Mouse (Mus musculus) midbrain, postnatal 0 days (tissue): Measurements from ENCODE around the gene Prnp. TPM values are rescaled to one million over a fixed set of nuclear protein-coding genes. Genes with fewer than 3 reads are reported as not detected.

Experiments used
- ATAC-seq: fragments of 200-750 bp; cut with Nextera tagmentation; 2 replicates; pipeline ENCODE4 v1.8.0; 2017; ENCODE audit warnings: moderate number of reproducible peaks, mild to moderate bottlenecking, moderate TSS enrichment, moderate library complexity; ENCODE audit not compliant: low FRiP score
- DNase-seq: peaks from one replicate; pipeline ENCODE4 v3.0.0-alpha.2; 2015; ENCODE audit warnings: low spot score
- H3K27ac ChIP-seq: fragments of 300-500 bp; sonication (generic); 2 replicates; pipeline ENCODE4 v1.5.1; 2014; ENCODE audit warnings: low read depth, mild to moderate bottlenecking, low read length, mixed read lengths
- H3K27me3 ChIP-seq: fragments of 300-500 bp; sonication (generic); 2 replicates; pipeline ENCODE4 v1.6.1; 2014; ENCODE audit warnings: low read length, control low read depth, mixed read lengths; ENCODE audit not compliant: insufficient read depth
- H3K36me3 ChIP-seq: fragments of 300-500 bp; sonication (generic); 2 replicates; pipeline ENCODE4 v1.6.1; 2014; ENCODE audit warnings: low read length, control low read depth, mixed read lengths; ENCODE audit not compliant: insufficient read depth
- H3K4me1 ChIP-seq: fragments of 300-500 bp; sonication (generic); 2 replicates; pipeline ENCODE4 v1.6.1; 2014; ENCODE audit warnings: mild to moderate bottlenecking, control low read depth, antibody characterized with exemption, low read length, mixed read lengths; ENCODE audit not compliant: insufficient read depth
- H3K4me2 ChIP-seq: fragments of 300-500 bp; sonication (generic); 2 replicates; pipeline ENCODE4 v1.6.1; 2014; ENCODE audit warnings: low read depth, mild to moderate bottlenecking, low read length, mixed read lengths; ENCODE audit not compliant: poor library complexity, severe bottlenecking
- H3K4me3 ChIP-seq: fragments of 300-500 bp; sonication (generic); 2 replicates; pipeline ENCODE4 v1.5.1; 2014; ENCODE audit warnings: low read depth, mild to moderate bottlenecking, low read length, moderate library complexity
- H3K9ac ChIP-seq: fragments of 300-500 bp; sonication (generic); replicated peaks from 2 replicates; pipeline ENCODE4 v1.6.1; 2014; ENCODE audit warnings: mild to moderate bottlenecking, low read length, moderate library complexity, mixed read lengths; ENCODE audit not compliant: poor library complexity, severe bottlenecking
- H3K9me3 ChIP-seq: fragments of 300-500 bp; sonication (generic); 2 replicates; pipeline ENCODE4 v1.6.1; 2016; ENCODE audit warnings: low read length, control low read depth
- CTCF ChIP-seq: IDR thresholded peaks from 2 replicates; pipeline ENCODE4 v1.5.1; 2016; ENCODE audit warnings: antibody characterized with exemption, mild to moderate bottlenecking
- WGBS: fragments of 180-500 bp; shearing (Covaris S2); extraction: QIAGEN DNeasy Blood & Tissue Kit; methylation state at CpG from one replicate; pipeline ENCODE4 v1.1.7; 2014; 5-methylcytosine and 5-hydroxymethylcytosine counted together
- polyA plus RNA-seq: library from polyadenylated mRNA; unstranded; fragments of >200 nt; fragmentation: Nextera tagmentation; extraction: Ambion mirVana; gene quantifications from 2 replicates; pipeline ENCODE4 v1.2.1, GENCODE M21; 2015
- total RNA-seq: library from RNA; depleted of rRNA; stranded (reverse); fragments of >200 nt; gene quantifications from 2 replicates; pipeline ENCODE4 v1.2.3, GENCODE M21; 2014

Gene Prnp
- total and polyA plus RNA-seq, 2 experiments from 2014 or later: 255 to 306 TPM

DNA sequence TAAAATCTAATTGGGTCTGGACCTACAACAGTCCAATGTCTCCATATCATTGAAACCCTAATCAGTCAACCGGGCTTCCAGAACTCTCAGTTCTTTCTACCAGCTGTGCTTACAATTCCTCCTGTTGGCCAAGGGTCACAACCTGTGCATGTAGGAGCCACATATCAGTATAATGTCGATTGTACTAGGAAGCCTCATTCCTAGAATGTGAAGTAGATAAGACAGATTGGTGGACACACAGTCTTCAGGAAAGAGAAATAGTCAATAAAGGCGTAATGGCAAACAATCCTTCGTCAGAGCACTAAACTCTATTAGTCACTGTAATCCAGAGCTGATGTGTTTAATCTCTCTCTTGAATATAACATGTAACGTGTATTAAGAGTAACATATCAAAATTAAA, 40.7 kb upstream of the Prnp start:
- Histone ChIP-seq H3K4me1 (no peaks in the 10 kb centered on the region), H3K9me3 (no peaks in the 10 kb centered on the region), H3K9ac (no peak overlapping the region), H3K27ac (no peak overlapping the region), H3K27me3 (no peaks in the 10 kb centered on the region), H3K4me3 (no peak overlapping the region), H3K4me2 (no peak overlapping the region), H3K36me3 (no peaks in the 10 kb centered on the region)
- 91% methylated on average over 5 of the region's 5 CpGs for WGBS
- DNase-seq (no peak), ATAC-seq (no peak)
- TF ChIP-seq CTCF: no peak

DNA sequence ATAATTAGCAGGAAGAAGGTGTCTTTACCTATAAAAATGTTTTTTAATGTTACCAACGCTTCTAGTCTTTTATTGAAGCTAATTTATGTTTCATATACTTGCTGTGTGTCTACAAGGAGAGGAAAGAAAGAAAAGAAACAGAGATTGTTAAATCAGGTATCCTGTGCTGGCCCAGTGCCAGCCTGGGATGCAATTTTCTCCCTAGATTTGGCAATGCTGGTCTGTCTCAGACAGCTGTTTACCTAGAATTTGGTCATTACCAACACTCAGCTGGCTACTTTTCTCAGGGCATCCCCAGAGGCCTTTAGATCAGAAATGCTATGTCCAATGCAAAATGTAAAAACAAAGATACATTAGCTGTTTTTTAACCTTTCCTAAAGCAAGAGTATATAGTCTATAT, 36.4 kb upstream of the Prnp start:
- Histone ChIP-seq H3K9ac (no peak overlapping the region), H3K9me3 (no peaks in the 10 kb centered on the region), H3K4me3 (no peak overlapping the region), H3K27ac (no peak overlapping the region), H3K36me3 (no peaks in the 10 kb centered on the region), H3K4me2 (no peak overlapping the region), H3K4me1 (no peaks in the 10 kb centered on the region), H3K27me3 (no peaks in the 10 kb centered on the region)
- ATAC-seq: no peak
- no peak for DNase-seq
- TF ChIP-seq CTCF: no peak
- 73% methylated on average over 1 of the region's 1 CpGs for WGBS

DNA sequence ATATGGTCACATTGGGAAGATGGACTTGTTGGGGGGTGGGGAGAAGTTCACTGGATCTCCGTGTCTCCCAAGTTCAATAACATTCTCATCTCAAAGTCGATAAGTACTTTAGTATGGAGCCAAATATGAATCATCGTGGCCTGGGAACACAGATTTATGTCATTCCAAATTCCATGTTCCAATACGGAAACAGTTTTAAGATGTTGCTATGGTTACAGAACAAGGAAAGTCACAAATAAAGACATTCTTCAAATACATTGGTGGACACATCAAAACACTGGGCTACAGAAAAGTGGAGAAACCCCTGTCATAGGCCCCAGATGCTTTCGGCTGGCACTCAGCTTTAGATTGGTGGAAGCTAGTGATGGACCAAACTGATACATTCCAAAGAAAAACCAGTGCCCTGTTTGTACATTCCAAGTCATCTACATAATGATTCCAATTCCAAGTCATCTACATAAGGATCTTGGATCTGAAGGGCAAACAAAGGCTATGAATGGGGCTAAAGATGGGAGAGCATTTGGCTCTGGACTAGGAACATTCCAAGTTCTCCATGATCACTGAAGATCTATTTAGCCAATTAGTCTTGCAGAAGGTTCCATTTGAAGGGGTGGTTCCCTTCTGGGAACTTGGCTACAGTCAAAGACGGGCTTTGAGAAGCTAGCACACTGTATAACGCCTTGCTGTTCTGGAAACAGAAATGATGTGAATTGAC, 33.0 kb upstream of the Prnp start:
- ATAC-seq (no peak), DNase-seq (no peak)
- H3K36me3 ChIP-seq: no peaks in the 10 kb centered on the region
- H3K27me3 ChIP-seq: no peaks in the 10 kb centered on the region
- H3K4me2 ChIP-seq: no peak overlapping the region
- no peak for TF ChIP-seq CTCF
- no peaks in the 10 kb centered on the region for H3K4me1 ChIP-seq
- no peak overlapping the region for H3K9ac ChIP-seq
- H3K4me3 ChIP-seq: no peak overlapping the region
- H3K27ac ChIP-seq: no peak overlapping the region
- 86% methylated on average over 7 of the region's 7 CpGs for WGBS
- no peaks in the 10 kb centered on the region for H3K9me3 ChIP-seq

DNA sequence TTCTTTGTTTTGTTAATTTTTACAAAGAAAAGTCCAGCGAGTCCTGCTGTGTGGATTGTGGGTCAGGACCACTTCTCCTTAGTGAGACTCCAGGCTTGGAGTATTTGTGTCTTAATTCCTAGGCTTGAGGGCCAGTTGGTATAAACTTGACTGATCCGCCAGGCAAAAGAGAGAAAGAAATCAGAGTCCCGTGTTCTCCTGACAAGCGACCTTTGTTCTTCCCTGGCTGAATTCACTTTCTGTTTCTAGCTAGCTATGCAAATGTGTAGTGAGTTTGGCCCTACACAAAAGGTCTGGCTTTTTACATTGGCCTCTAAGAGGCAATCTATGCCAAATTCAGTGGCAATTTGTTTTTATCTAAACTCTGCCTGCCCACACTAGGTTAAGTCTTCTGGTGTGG, 28.0 kb upstream of the Prnp start:
- Histone ChIP-seq H3K4me2 (no peak overlapping the region), H3K4me3 (no peak overlapping the region), H3K9ac (no peak overlapping the region), H3K36me3 (no peaks in the 10 kb centered on the region), H3K27me3 (no peaks in the 10 kb centered on the region), H3K4me1 (0 out of 2 replicates have a peak, but pooled peaks cover 2% of the 10 kb centered on the region), H3K27ac (no peak overlapping the region), H3K9me3 (no peaks in the 10 kb centered on the region)
- 58% methylated on average over 4 of the region's 4 CpGs for WGBS
- no peak for TF ChIP-seq CTCF
- no peak for ATAC-seq
- peak; percentile 45 for DNase-seq

DNA sequence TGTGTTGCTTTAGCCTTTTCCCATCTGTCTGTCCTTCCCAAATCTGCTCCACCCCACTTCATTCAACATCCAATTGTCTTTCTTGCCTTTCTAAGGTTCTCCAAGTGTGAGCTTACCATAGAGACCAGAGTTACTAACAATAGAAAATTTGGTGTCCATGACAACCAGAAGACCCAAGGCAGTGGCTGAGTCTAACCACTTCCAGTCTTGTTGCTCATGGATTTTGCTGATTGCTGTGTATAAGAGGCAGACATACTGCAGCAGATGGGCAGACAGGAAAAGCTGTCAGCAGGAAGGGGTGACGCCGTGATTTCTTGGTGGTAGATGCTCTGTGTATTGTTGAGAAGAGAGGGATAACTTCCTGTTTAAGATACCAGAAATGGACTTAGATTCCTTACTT, 26.6 kb upstream of the Prnp start:
- H3K27me3 ChIP-seq: no peaks in the 10 kb centered on the region
- 42% methylated on average over 2 of the region's 2 CpGs for WGBS
- DNase-seq: peak; percentile 61
- 0 out of 2 replicates have a peak, but pooled peaks cover 2% of the 10 kb centered on the region for H3K4me1 ChIP-seq
- H3K27ac ChIP-seq: no peak overlapping the region
- no peak overlapping the region for H3K9ac ChIP-seq
- peak; percentile 38; the same call in 1 of the 2 replicates for ATAC-seq
- H3K4me3 ChIP-seq: no peak overlapping the region
- no peaks in the 10 kb centered on the region for H3K9me3 ChIP-seq
- no peak overlapping the region for H3K4me2 ChIP-seq
- no peak for TF ChIP-seq CTCF
- no peaks in the 10 kb centered on the region for H3K36me3 ChIP-seq

DNA sequence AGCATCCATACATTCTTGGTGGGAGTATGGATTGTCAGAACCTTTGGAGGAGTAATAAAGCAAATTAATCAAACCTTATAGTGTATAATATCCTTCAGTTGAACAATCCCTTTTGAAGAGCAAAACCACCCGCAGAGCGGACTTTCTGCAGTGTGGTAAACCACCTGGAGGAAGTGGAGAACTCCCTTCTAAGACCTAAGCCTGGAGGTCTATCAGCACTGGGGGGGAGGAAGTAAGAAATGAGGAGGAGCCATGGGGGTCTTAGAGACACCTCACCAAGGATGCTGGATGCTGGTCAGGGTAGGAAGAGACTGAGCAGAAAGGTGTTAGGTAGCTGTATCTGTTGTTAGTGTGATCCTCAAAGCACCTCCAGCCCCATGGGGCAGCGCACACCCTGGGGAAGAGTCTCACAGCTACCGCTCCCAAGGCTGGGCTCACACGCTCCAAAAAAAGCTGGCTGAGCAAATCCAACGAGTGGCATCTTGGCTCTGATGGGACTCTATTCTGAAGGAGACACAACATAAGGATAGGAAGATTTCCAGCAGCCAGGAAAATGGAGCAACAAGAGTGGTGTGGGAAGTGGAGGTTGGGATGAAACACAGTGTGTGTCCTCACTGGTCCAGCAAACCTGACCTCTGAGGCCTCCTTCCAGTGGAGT, 23.1 kb upstream of the Prnp start:
- no peak overlapping the region for H3K4me2 ChIP-seq
- WGBS: 87% methylated on average over 6 of the region's 6 CpGs
- ATAC-seq: no peak
- H3K9ac ChIP-seq: no peak overlapping the region
- H3K27ac ChIP-seq: no peak overlapping the region
- no peak for DNase-seq
- no peak for TF ChIP-seq CTCF
- H3K27me3 ChIP-seq: no peaks in the 10 kb centered on the region
- H3K4me1 ChIP-seq: 0 out of 2 replicates have a peak, but pooled peaks cover 2% of the 10 kb centered on the region
- no peaks in the 10 kb centered on the region for H3K9me3 ChIP-seq
- no peak overlapping the region for H3K4me3 ChIP-seq
- H3K36me3 ChIP-seq: no peaks in the 10 kb centered on the region
